Mouse (Mus musculus): Measurements from ENCODE around the gene Prkaca. TPM values are rescaled to one million over a fixed set of nuclear protein-coding genes. Genes with fewer than 3 reads are reported as not detected.
A peak's percentile ranks its signal among the peaks of the same experiment; 100 is the strongest.

Prkaca gene
- polyA plus RNA-seq, 2 experiments from 2014 or later: 18.9 to 22.0 TPM

- peak; percentile 84 for ATAC-seq
Observed at GRCm38 (mm10) chr8:84042066-84042947, 69.5 kb downstream of the Prkaca start, which contains the start of gene Il27ra. Gene Il27ra, minus strand, starts transcription at chr8:84042589.

- no peak for ATAC-seq
Observed at GRCm38 (mm10) chr8:84042948-84043342, 70.2 kb downstream of the Prkaca start.

GRCm38 (mm10) chr8:84044103-84044502, 71.3 kb downstream of the Prkaca start:
- ATAC-seq: no peak

- ATAC-seq: no peak
Observed at GRCm38 (mm10) chr8:84044900-84045299, 72.1 kb downstream of the Prkaca start, which contains the start of gene Rln3. Gene Rln3, minus strand, starts transcription at chr8:84045000.

Other genes with a start within 250 kb of the Prkaca start
- gene Adgre5, start 231.7 kb upstream of the Prkaca start, polyA plus RNA-seq (2017; shearing (Covaris generic)): 100 to 1,000 TPM; 167 to 170 TPM
- 10 to 100 TPM in 1 of 2 experiments, 1 to 10 TPM in 1; 9.3 to 11.0 TPM for gene Adgrl1, start 72.9 kb upstream of the Prkaca start, polyA plus RNA-seq (2017; shearing (Covaris generic))
- gene Gm10644, start 17.8 kb upstream of the Prkaca start, polyA plus RNA-seq (2017; shearing (Covaris generic)): under 1 TPM; 0.24 to 0.66 TPM
- gene Asf1b, start 17.5 kb upstream of the Prkaca start, polyA plus RNA-seq (2017; shearing (Covaris generic)): 10 to 100 TPM; 69.0 to 76.6 TPM
- gene Samd1, start 24.7 kb downstream of the Prkaca start, polyA plus RNA-seq (2017; shearing (Covaris generic)): 1 to 10 TPM; 5.5 to 5.9 TPM
- under 1 TPM in 1 of 2 experiments, not detected in 1; 0.95 TPM for gene 1700067K01Rik, start 28.5 kb downstream of the Prkaca start, polyA plus RNA-seq (2017; shearing (Covaris generic))
- 1 to 10 TPM in 1 of 2 experiments, under 1 TPM in 1; 0.83 to 1.1 TPM for gene 2210011C24Rik, start 39.2 kb downstream of the Prkaca start, polyA plus RNA-seq (2017; shearing (Covaris generic))
- gene Palm3, start 48.5 kb downstream of the Prkaca start, polyA plus RNA-seq (2017; shearing (Covaris generic)): 1 to 10 TPM; 1.1 to 2.4 TPM
- 100 to 1,000 TPM; 185 to 292 TPM for gene Il27ra, start 69.6 kb downstream of the Prkaca start, polyA plus RNA-seq (2017; shearing (Covaris generic))
- gene Rln3, start 72.0 kb downstream of the Prkaca start, polyA plus RNA-seq (2017; shearing (Covaris generic)): 10 to 100 TPM; 44.3 to 60.9 TPM
- 1 to 10 TPM in 1 of 2 experiments, under 1 TPM in 1; 0.98 to 1.2 TPM for gene Gm10643, start 92.1 kb downstream of the Prkaca start, polyA plus RNA-seq (2017; shearing (Covaris generic))
- 10 to 100 TPM; 11.9 to 12.6 TPM for gene Rfx1, start 93.8 kb downstream of the Prkaca start, polyA plus RNA-seq (2017; shearing (Covaris generic))
- gene Dcaf15, start 131.8 kb downstream of the Prkaca start, polyA plus RNA-seq (2017; shearing (Covaris generic)): 10 to 100 TPM; 13.9 to 15.9 TPM
- gene Podnl1, start 153.0 kb downstream of the Prkaca start, polyA plus RNA-seq (2017; shearing (Covaris generic)): 1 to 10 TPM; 8.2 to 9.0 TPM
- gene Cc2d1a, start 174.9 kb downstream of the Prkaca start, polyA plus RNA-seq (2017; shearing (Covaris generic)): 10 to 100 TPM; 14.9 to 16.0 TPM
- 1 to 10 TPM in 1 of 2 experiments, under 1 TPM in 1; 0.40 to 1.2 TPM for gene 4930432K21Rik, start 175.0 kb downstream of the Prkaca start, polyA plus RNA-seq (2017; shearing (Covaris generic))
- gene Nanos3, start 212.2 kb downstream of the Prkaca start, polyA plus RNA-seq (2017; shearing (Covaris generic)): 1 to 10 TPM in 1 of 2 experiments, not detected in 1; 1.1 TPM

All from activated CD4-positive, CD25-positive, alpha-beta regulatory T cell, adult 4 months (primary cell).